Mouse (Mus musculus) midbrain, embryonic 12.5 days (tissue): ENCODE data around the gene Btaf1. TPM values are rescaled to one million over a fixed set of nuclear protein-coding genes. Genes with fewer than 3 reads are reported as not detected.
A peak's percentile ranks its signal among the peaks of the same experiment; 100 is the strongest.

Experiments
- ATAC-seq: fragments of 200-750 bp; cut with Nextera tagmentation; 2 replicates; pipeline ENCODE4 v1.8.0; 2017; ENCODE audit warnings: low read depth, moderate TSS enrichment, moderate library complexity; ENCODE audit not compliant: low FRiP score
- H3K27ac ChIP-seq: fragments of 300-500 bp; sonication (generic); replicated peaks from 2 replicates; pipeline ENCODE4 v1.5.1; 2016; ENCODE audit warnings: mild to moderate bottlenecking
- H3K27me3 ChIP-seq: fragments of 300-500 bp; sonication (generic); 2 replicates; pipeline ENCODE4 v1.6.1; 2016; ENCODE audit warnings: mild to moderate bottlenecking
- H3K36me3 ChIP-seq: fragments of 300-500 bp; sonication (generic); 2 replicates; pipeline ENCODE4 v1.6.1; 2016
- H3K4me1 ChIP-seq: fragments of 300-500 bp; sonication (generic); 2 replicates; pipeline ENCODE4 v1.6.1; 2016
- H3K4me2 ChIP-seq: fragments of 300-500 bp; sonication (generic); replicated peaks from 2 replicates; pipeline ENCODE4 v1.6.1; 2016; ENCODE audit warnings: mild to moderate bottlenecking, moderate library complexity
- H3K4me3 ChIP-seq: fragments of 300-500 bp; sonication (generic); 2 replicates; pipeline ENCODE4 v1.5.1; 2016; ENCODE audit warnings: mild to moderate bottlenecking
- H3K9ac ChIP-seq: fragments of 300-500 bp; sonication (generic); replicated peaks from 2 replicates; pipeline ENCODE4 v1.6.1; 2016; ENCODE audit warnings: mild to moderate bottlenecking, moderate library complexity
- H3K9me3 ChIP-seq: fragments of 300-500 bp; sonication (generic); 2 replicates; pipeline ENCODE4 v1.6.1; 2016; ENCODE audit warnings: mild to moderate bottlenecking
- WGBS: fragments of 180-500 bp; shearing (Covaris S2); methylation state at CpG from one replicate; pipeline ENCODE4 v1.1.7; 2016; 5-methylcytosine and 5-hydroxymethylcytosine counted together
- polyA plus RNA-seq: library from polyadenylated mRNA; unstranded; fragments of >200 nt; fragmentation: Nextera tagmentation; extraction: Ambion mirVana; gene quantifications from 2 replicates; pipeline ENCODE4 v1.2.1, GENCODE M21; 2016

Gene Btaf1
- polyA plus RNA-seq, 1 experiment from 2014 or later: 20.3 TPM

- H3K9ac ChIP-seq: no peak overlapping the region
- H3K36me3 ChIP-seq: peaks cover 84% of the 10 kb centered on the region
- H3K27me3 ChIP-seq: no peaks in the 10 kb centered on the region
- ATAC-seq: no peak
- H3K9me3 ChIP-seq: no peaks in the 10 kb centered on the region
- H3K4me1 ChIP-seq: no peaks in the 10 kb centered on the region
- WGBS: 92% methylated on average over 3 of the region's 3 CpGs
- no peak overlapping the region for H3K4me3 ChIP-seq
- no peak overlapping the region for H3K27ac ChIP-seq
- no peak overlapping the region for H3K4me2 ChIP-seq
Measured at GRCm38 (mm10) chr19:37009878-37010281, 84.0 kb downstream of the Btaf1 start.

GRCm38 (mm10) chr19:37013461-37013860 is 87.6 kb downstream of the Btaf1 start:
- Histone ChIP-seq H3K27me3 (no peaks in the 10 kb centered on the region), H3K9me3 (peaks cover 12% of the 10 kb centered on the region; the same call in 1 of the 2 replicates), H3K36me3 (peaks cover 57% of the 10 kb centered on the region), H3K9ac (no peak overlapping the region), H3K4me3 (no peak overlapping the region), H3K4me1 (0 out of 2 replicates have a peak, but pooled peaks cover 4% of the 10 kb centered on the region), H3K27ac (no peak overlapping the region), H3K4me2 (no peak overlapping the region)
- ATAC-seq: no peak
- WGBS: 95% methylated on average over 6 of the region's 6 CpGs

DNA sequence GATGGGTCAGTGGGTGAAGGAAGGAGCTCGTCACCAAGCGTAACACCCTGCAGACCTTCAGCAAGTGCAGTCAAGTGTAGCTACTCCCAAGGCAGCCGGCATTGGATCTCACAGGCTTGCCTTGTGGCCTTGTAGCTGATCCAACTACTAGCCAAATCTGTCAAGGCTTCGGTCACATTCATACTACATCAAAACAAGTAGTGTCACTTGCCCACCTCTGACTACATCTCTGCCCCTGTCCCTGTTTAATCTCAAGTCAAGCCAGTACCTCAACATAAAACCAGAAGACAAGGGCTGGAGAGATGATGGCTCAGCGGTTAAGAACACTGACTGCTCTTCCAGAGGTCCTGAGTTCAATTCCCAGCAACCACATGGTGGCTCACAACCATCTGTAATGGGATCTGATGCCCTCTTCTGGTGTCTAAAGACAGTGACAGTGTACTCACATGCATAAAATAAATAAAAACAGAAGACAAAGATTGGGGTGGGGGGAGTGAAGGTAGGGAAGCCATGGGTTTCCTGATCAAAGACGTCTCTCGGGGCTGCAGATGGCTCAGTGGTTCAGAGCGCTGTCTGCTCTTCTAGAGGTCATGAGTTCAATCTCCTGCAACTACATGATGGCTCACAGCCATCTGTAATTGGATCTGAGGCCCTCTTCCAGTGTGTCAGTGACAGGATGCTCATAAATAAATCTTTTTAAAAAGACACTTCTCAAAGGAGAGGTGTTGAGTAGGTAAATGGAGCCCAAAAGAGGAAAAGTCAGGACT is 88.5 kb downstream of the Btaf1 start:
- H3K4me2 ChIP-seq: no peak overlapping the region
- 93% methylated on average over 8 of the region's 8 CpGs for WGBS
- no peak for ATAC-seq
- H3K9me3 ChIP-seq: peaks cover 12% of the 10 kb centered on the region; the same call in 1 of the 2 replicates
- H3K36me3 ChIP-seq: peaks cover 51% of the 10 kb centered on the region
- no peak overlapping the region for H3K9ac ChIP-seq
- H3K4me3 ChIP-seq: no peak overlapping the region
- H3K4me1 ChIP-seq: 0 out of 2 replicates have a peak, but pooled peaks cover 6% of the 10 kb centered on the region
- H3K27me3 ChIP-seq: no peaks in the 10 kb centered on the region
- no peak overlapping the region for H3K27ac ChIP-seq

DNA sequence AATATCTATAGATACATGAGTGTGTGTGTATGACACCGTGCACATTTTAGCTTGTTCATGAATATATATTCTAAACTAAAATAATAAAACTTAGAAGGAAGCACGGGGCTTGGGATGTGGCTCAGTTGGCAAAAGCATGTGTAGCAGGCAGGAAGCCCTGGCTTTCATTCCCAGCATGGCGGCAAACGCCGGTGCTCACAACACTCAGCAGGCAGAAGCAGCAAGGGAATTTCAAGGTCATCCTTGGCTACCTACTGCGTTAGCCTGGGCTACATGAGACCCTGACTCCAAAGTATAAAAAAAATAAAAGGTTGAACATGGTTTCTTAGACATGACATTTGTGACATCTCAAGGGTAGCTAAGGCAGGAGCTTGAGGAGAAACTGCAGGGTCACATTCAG is 91.0 kb downstream of the Btaf1 start:
- Histone ChIP-seq H3K9me3 (peaks cover 12% of the 10 kb centered on the region; the same call in 1 of the 2 replicates), H3K36me3 (peaks cover 27% of the 10 kb centered on the region), H3K27ac (no peak overlapping the region), H3K4me3 (no peak overlapping the region), H3K4me1 (0 out of 2 replicates have a peak, but pooled peaks cover 6% of the 10 kb centered on the region), H3K27me3 (no peaks in the 10 kb centered on the region), H3K4me2 (no peak overlapping the region), H3K9ac (no peak overlapping the region)
- ATAC-seq: no peak
- 91% methylated on average over 6 of the region's 6 CpGs for WGBS

GRCm38 (mm10) chr19:37018411-37018810 is 92.5 kb downstream of the Btaf1 start:
- Histone ChIP-seq H3K36me3 (peaks cover 12% of the 10 kb centered on the region), H3K9ac (no peak overlapping the region; the same call in 1 of the 2 replicates)
- 4% methylated on average over 26 of the region's 26 CpGs for WGBS

GRCm38 (mm10) chr19:37018931-37019330 is 93.1 kb downstream of the Btaf1 start:
- Histone ChIP-seq H3K4me1 (peaks cover 9% of the 10 kb centered on the region; the same call in 1 of the 2 replicates), H3K4me3 (peak overlapping the region; percentile 39), H3K4me2 (peak overlapping the region; percentile 55), H3K9ac (no peak overlapping the region; the same call in 1 of the 2 replicates), H3K27me3 (no peaks in the 10 kb centered on the region), H3K9me3 (peaks cover 12% of the 10 kb centered on the region; the same call in 1 of the 2 replicates), H3K27ac (no peak overlapping the region), H3K36me3 (peaks cover 7% of the 10 kb centered on the region)
- 0 out of 2 replicates have a peak, but pooled peaks have one; percentile 19 for ATAC-seq
- 49% methylated on average over 5 of the region's 5 CpGs for WGBS

More at GRCm38 (mm10) chr19:37018411-37018810, 92.5 kb downstream of the Btaf1 start:
- H3K27ac ChIP-seq: no peak overlapping the region
- peak overlapping the region; percentile 55 for H3K4me2 ChIP-seq
- H3K27me3 ChIP-seq: no peaks in the 10 kb centered on the region
- ATAC-seq: peak; percentile 94
- H3K4me1 ChIP-seq: peaks cover 9% of the 10 kb centered on the region; the same call in 1 of the 2 replicates
- H3K9me3 ChIP-seq: peaks cover 12% of the 10 kb centered on the region; the same call in 1 of the 2 replicates
- peak overlapping the region; percentile 39 for H3K4me3 ChIP-seq

DNA sequence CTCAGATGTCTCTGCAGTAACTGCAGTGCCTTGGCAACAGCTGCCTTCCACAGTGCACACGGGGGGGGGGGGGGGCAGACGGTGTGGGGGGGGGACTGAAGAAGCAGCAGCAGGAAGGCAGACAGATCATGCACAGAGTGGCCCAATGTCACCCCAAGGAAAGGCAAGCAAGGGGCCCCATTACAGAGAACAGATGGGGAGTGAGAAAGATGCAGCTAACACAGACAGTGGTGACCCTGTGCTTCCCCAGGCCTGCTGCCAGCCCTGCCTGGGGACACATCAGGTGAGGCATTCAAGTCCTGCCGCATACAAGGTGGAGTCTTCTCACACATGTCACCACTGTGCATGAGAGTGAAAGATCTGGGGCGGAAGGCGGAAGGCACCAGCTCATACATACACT is 94.7 kb downstream of the Btaf1 start:
- peaks cover 12% of the 10 kb centered on the region; the same call in 1 of the 2 replicates for H3K9me3 ChIP-seq
- no peaks in the 10 kb centered on the region for H3K27me3 ChIP-seq
- H3K4me3 ChIP-seq: no peak overlapping the region
- H3K4me1 ChIP-seq: peaks cover 9% of the 10 kb centered on the region; the same call in 1 of the 2 replicates
- no peak for ATAC-seq
- H3K27ac ChIP-seq: no peak overlapping the region
- H3K36me3 ChIP-seq: no peaks in the 10 kb centered on the region
- H3K4me2 ChIP-seq: no peak overlapping the region
- H3K9ac ChIP-seq: no peak overlapping the region
- 67% methylated on average over 5 of the region's 5 CpGs for WGBS

- ATAC-seq: no peak
- Histone ChIP-seq H3K4me1 (peaks cover 9% of the 10 kb centered on the region; the same call in 1 of the 2 replicates), H3K9ac (no peak overlapping the region), H3K9me3 (peaks cover 9% of the 10 kb centered on the region; the same call in 1 of the 2 replicates), H3K4me3 (no peak overlapping the region), H3K27me3 (no peaks in the 10 kb centered on the region), H3K36me3 (no peaks in the 10 kb centered on the region), H3K27ac (no peak overlapping the region), H3K4me2 (no peak overlapping the region)
- 83% methylated on average over 9 of the region's 11 CpGs for WGBS
Measured at GRCm38 (mm10) chr19:37020951-37021350, 95.1 kb downstream of the Btaf1 start.

DNA sequence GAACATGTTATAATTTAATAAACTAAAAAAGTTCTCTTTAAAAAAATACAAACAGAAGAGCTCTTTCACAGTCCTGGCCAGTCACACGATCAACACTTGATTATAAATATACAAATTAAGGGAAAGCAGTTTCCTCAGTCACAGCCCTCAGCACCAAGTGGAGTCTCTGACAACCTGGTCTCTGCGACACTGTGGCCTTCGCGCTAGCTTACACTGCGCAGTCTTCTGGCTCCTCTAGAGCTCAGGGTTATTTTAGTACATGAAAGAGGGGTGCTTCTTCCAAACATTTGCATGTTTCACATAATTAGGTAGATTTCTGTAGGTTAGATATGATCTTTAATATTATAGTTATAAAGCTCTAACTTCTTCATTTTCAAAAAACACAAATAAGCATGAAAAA is 96.3 kb downstream of the Btaf1 start:
- WGBS: 88% methylated on average over 5 of the region's 5 CpGs
- ATAC-seq: no peak
- H3K9me3 ChIP-seq: 0 out of 2 replicates have a peak, but pooled peaks cover under 1% of the 10 kb centered on the region
- H3K27ac ChIP-seq: no peak overlapping the region
- H3K4me1 ChIP-seq: peaks cover 9% of the 10 kb centered on the region; the same call in 1 of the 2 replicates
- H3K27me3 ChIP-seq: no peaks in the 10 kb centered on the region
- H3K4me2 ChIP-seq: no peak overlapping the region
- no peak overlapping the region for H3K4me3 ChIP-seq
- no peak overlapping the region for H3K9ac ChIP-seq
- no peaks in the 10 kb centered on the region for H3K36me3 ChIP-seq

- H3K9me3 ChIP-seq: no peaks in the 10 kb centered on the region
- H3K9ac ChIP-seq: no peak overlapping the region
- H3K27ac ChIP-seq: no peak overlapping the region
- H3K4me3 ChIP-seq: no peak overlapping the region
- no peaks in the 10 kb centered on the region for H3K27me3 ChIP-seq
- no peaks in the 10 kb centered on the region for H3K36me3 ChIP-seq
- H3K4me2 ChIP-seq: no peak overlapping the region
- no peak for ATAC-seq
- 82% methylated on average over 13 of the region's 13 CpGs for WGBS
- H3K4me1 ChIP-seq: peaks cover 3% of the 10 kb centered on the region; the same call in 1 of the 2 replicates
Measured at GRCm38 (mm10) chr19:37025839-37026319, 100.0 kb downstream of the Btaf1 start.

GRCm38 (mm10) chr19:37026408-37026807 is 100.5 kb downstream of the Btaf1 start:
- Histone ChIP-seq H3K4me2 (no peak overlapping the region), H3K9ac (no peak overlapping the region), H3K4me3 (no peak overlapping the region), H3K27ac (no peak overlapping the region), H3K27me3 (no peaks in the 10 kb centered on the region), H3K4me1 (peaks cover 3% of the 10 kb centered on the region; the same call in 1 of the 2 replicates), H3K36me3 (no peaks in the 10 kb centered on the region), H3K9me3 (no peaks in the 10 kb centered on the region)
- 87% methylated on average over 11 of the region's 11 CpGs for WGBS
- no peak for ATAC-seq

DNA sequence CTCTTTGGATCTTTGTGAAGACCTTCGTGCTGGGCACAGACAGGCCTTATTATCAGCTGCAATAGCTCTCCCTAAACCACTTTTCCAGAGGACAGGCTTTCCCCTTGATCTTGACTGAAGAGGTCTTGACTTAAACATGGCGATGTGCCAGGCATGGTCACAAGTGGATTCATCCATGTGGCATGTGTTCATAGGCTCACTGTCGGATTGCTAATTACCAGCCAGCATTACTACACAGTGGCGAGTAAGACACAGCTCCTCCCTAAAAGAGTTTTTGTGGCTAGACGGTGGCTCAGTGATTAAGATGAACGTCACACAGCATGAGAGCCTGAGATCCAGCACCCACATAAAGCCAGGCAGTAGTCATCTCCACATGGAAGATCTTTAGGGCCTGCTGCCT is 103.9 kb downstream of the Btaf1 start:
- no peak overlapping the region for H3K4me3 ChIP-seq
- H3K9me3 ChIP-seq: no peaks in the 10 kb centered on the region
- no peaks in the 10 kb centered on the region for H3K27me3 ChIP-seq
- no peak for ATAC-seq
- no peak overlapping the region for H3K4me2 ChIP-seq
- no peaks in the 10 kb centered on the region for H3K4me1 ChIP-seq
- H3K36me3 ChIP-seq: no peaks in the 10 kb centered on the region
- no peak overlapping the region for H3K9ac ChIP-seq
- WGBS: 82% methylated on average over 6 of the region's 6 CpGs
- H3K27ac ChIP-seq: no peak overlapping the region
